Mouse (Mus musculus) MEL (cell line): ENCODE results near the gene Clec3b. TPM values are rescaled to one million over a fixed set of nuclear protein-coding genes. Genes with fewer than 3 reads are reported as not detected.

Experiments used
- DNase-seq: peaks from one replicate; pipeline ENCODE4 v3.0.0; 2011; ENCODE audit warnings: low read depth, low spot score
- H3K27ac ChIP-seq: 2 replicates; pipeline ENCODE4 v1.5.1; 2012; ENCODE audit warnings: low read depth, mild to moderate bottlenecking, control low read depth, low read length, moderate library complexity; ENCODE audit not compliant: control insufficient read depth
- H3K27me3 ChIP-seq, 2 experiments: fragments of 150-350 bp in 1 of 2; sonication (generic) in 1 of 2; 2 replicates each; pipeline ENCODE4 v1.6.1; 2012; ENCODE audit warnings: low read length in 2 of 2, mild to moderate bottlenecking in 2 of 2, improper control_type of control experiment in 1 of 2, moderate library complexity in 1 of 2; ENCODE audit not compliant: insufficient read depth in 2 of 2, control insufficient read depth in 1 of 2
- H3K36me3 ChIP-seq, 2 experiments: 2 replicates each; pipeline ENCODE4 v1.6.1; 2012 to 2014; ENCODE audit warnings: low read length in 2 of 2, improper control_type of control experiment in 1 of 2, inconsistent platforms in 1 of 2, mild to moderate bottlenecking in 1 of 2; ENCODE audit not compliant: insufficient read depth in 2 of 2, control insufficient read depth in 1 of 2
- H3K4me1 ChIP-seq, 2 experiments: fragments of 150-350 bp in 1 of 2; sonication (generic) in 1 of 2; 2 replicates each; pipeline ENCODE4 v1.6.1; 2012; ENCODE audit warnings: low read length in 2 of 2, improper control_type of control experiment in 1 of 2, mild to moderate bottlenecking in 1 of 2; ENCODE audit not compliant: insufficient read depth in 2 of 2, control insufficient read depth in 1 of 2
- H3K4me3 ChIP-seq, 2 experiments: fragments of 150-350 bp in 1 of 2; sonication (generic) in 1 of 2; 2 replicates each; pipeline ENCODE4 v1.5.1; 2012; ENCODE audit warnings: low read depth in 2 of 2, low read length in 2 of 2, mild to moderate bottlenecking in 2 of 2, moderate library complexity in 2 of 2, control low read depth in 1 of 2, improper control_type of control experiment in 1 of 2; ENCODE audit not compliant: control insufficient read depth in 1 of 2, insufficient read depth in 1 of 2
- H3K79me2 ChIP-seq: 2 replicates; pipeline ENCODE4 v1.6.1; 2012; ENCODE audit warnings: mild to moderate bottlenecking, low read length, moderate library complexity; ENCODE audit not compliant: control insufficient read depth, poor library complexity, insufficient read depth
- H3K9ac ChIP-seq: 2 replicates; pipeline ENCODE4 v1.6.1; 2012; ENCODE audit warnings: low read depth, mild to moderate bottlenecking, control low read depth, low read length, moderate library complexity; ENCODE audit not compliant: control insufficient read depth, poor library complexity, severe bottlenecking
- H3K9me3 ChIP-seq: fragments of 150-350 bp; sonication (generic); replicated peaks from 2 replicates; pipeline ENCODE4 v1.6.1; 2012; ENCODE audit warnings: mild to moderate bottlenecking, low read length, improper control_type of control experiment, moderate library complexity; ENCODE audit not compliant: insufficient read depth
- CHD2 ChIP-seq: IDR thresholded peaks from 2 replicates; pipeline ENCODE4 v1.6.1; 2011; ENCODE audit warnings: low read length, improper control_type of control experiment
- CTCF ChIP-seq, 3 experiments: IDR thresholded peaks in 2 of 3; conservative IDR thresholded peaks in 1 of 3; 2 replicates each; pipeline ENCODE4 v1.5.1; 2011 to 2012; ENCODE audit warnings: low read length in 3 of 3, low read depth in 2 of 3, mild to moderate bottlenecking in 2 of 3, improper control_type of control experiment in 1 of 3, inconsistent platforms in 1 of 3, mixed read lengths in 1 of 3, moderate library complexity in 1 of 3; ENCODE audit not compliant: control insufficient read depth in 1 of 3, insufficient read depth in 1 of 3, poor library complexity in 1 of 3, severe bottlenecking in 1 of 3
- ELF1 ChIP-seq: IDR thresholded peaks from 2 replicates; pipeline ENCODE4 v1.6.1; 2014; ENCODE audit warnings: low read depth, mild to moderate bottlenecking, inconsistent platforms, low read length, improper control_type of control experiment, moderate library complexity
- EP300 ChIP-seq, 2 experiments: IDR thresholded peaks; 2 replicates each; pipeline ENCODE4 v1.6.1; 2011; ENCODE audit warnings: improper control_type of control experiment in 2 of 2, low read length in 2 of 2, low read depth in 1 of 2, mild to moderate bottlenecking in 1 of 2
- ETS1 ChIP-seq: IDR thresholded peaks from 2 replicates; pipeline ENCODE4 v1.6.1; 2012; ENCODE audit warnings: low read depth, mild to moderate bottlenecking, inconsistent platforms, low read length, improper control_type of control experiment, moderate library complexity
- GABPA ChIP-seq: IDR thresholded peaks from 2 replicates; pipeline ENCODE4 v1.6.1; 2012; ENCODE audit warnings: low read depth, mild to moderate bottlenecking, inconsistent platforms, low read length, improper control_type of control experiment, moderate library complexity
- GATA1 ChIP-seq: IDR thresholded peaks from 2 replicates; pipeline ENCODE4 v1.6.1; 2011; ENCODE audit warnings: low read depth, low read length, improper control_type of control experiment
- KAT2A ChIP-seq: conservative IDR thresholded peaks from 2 replicates; pipeline ENCODE4 v1.6.1; 2012; ENCODE audit warnings: low read depth, low read length, improper control_type of control experiment, inconsistent platforms
- MAFK ChIP-seq: IDR thresholded peaks from 2 replicates; pipeline ENCODE4 v1.6.1; 2011; ENCODE audit warnings: low read depth, mild to moderate bottlenecking, low read length, improper control_type of control experiment, borderline replicate concordance
- MAX ChIP-seq: IDR thresholded peaks from 2 replicates; pipeline ENCODE4 v1.6.1; 2011; ENCODE audit warnings: low read length, improper control_type of control experiment
- MAZ ChIP-seq: IDR thresholded peaks from 2 replicates; pipeline ENCODE4 v1.6.1; 2012; ENCODE audit warnings: low read depth, mild to moderate bottlenecking, inconsistent platforms, low read length, improper control_type of control experiment
- MYB ChIP-seq: IDR thresholded peaks from 2 replicates; pipeline ENCODE4 v1.6.1; 2011; ENCODE audit warnings: mild to moderate bottlenecking, low read depth, low read length, improper control_type of control experiment
- NRF1 ChIP-seq: IDR thresholded peaks from 2 replicates; pipeline ENCODE4 v1.6.1; 2014; ENCODE audit warnings: low read depth, mild to moderate bottlenecking, inconsistent platforms, low read length, improper control_type of control experiment, moderate library complexity; ENCODE audit not compliant: poor library complexity, insufficient read depth, severe bottlenecking
- RAD21 ChIP-seq: IDR thresholded peaks from 2 replicates; pipeline ENCODE4 v1.6.1; 2011; ENCODE audit warnings: mild to moderate bottlenecking, low read depth, low read length, improper control_type of control experiment
- SMC3 ChIP-seq: IDR thresholded peaks from 2 replicates; pipeline ENCODE4 v1.6.1; 2011; ENCODE audit warnings: low read depth, low read length, improper control_type of control experiment
- TAL1 ChIP-seq: IDR thresholded peaks from 2 replicates; pipeline ENCODE4 v1.6.1; 2012; ENCODE audit warnings: mild to moderate bottlenecking, inconsistent platforms, low read length, moderate library complexity, mixed read lengths
- TCF12 ChIP-seq: IDR thresholded peaks from 2 replicates; pipeline ENCODE4 v1.6.1; 2014; ENCODE audit warnings: low read depth, mild to moderate bottlenecking, inconsistent platforms, low read length, improper control_type of control experiment, moderate library complexity
- UBTF ChIP-seq: IDR thresholded peaks from 2 replicates; pipeline ENCODE4 v1.6.1; 2012; ENCODE audit warnings: low read depth, mild to moderate bottlenecking, inconsistent platforms, low read length, improper control_type of control experiment, moderate library complexity, borderline replicate concordance; ENCODE audit not compliant: insufficient read depth
- USF1 ChIP-seq: IDR thresholded peaks from 2 replicates; pipeline ENCODE4 v1.6.1; 2014; ENCODE audit warnings: low read depth, mild to moderate bottlenecking, inconsistent platforms, low read length, improper control_type of control experiment, moderate library complexity
- ZC3H11A ChIP-seq: IDR thresholded peaks from 2 replicates; pipeline ENCODE4 v1.6.1; 2012; ENCODE audit warnings: low read depth, mild to moderate bottlenecking, inconsistent platforms, low read length, improper control_type of control experiment
- ZKSCAN1 ChIP-seq: IDR thresholded peaks from 2 replicates; pipeline ENCODE4 v1.6.1; 2012; ENCODE audit warnings: low read depth, mild to moderate bottlenecking, inconsistent platforms, low read length, improper control_type of control experiment, moderate library complexity
- ZMIZ1 ChIP-seq: IDR thresholded peaks from 2 replicates; pipeline ENCODE4 v1.6.1; 2012; ENCODE audit warnings: low read depth, mild to moderate bottlenecking, inconsistent platforms, low read length, improper control_type of control experiment, moderate library complexity
- polyA plus RNA-seq, 2 experiments: library from polyadenylated mRNA; stranded (reverse) in 1 of 2; unstranded in 1 of 2; fragments of >175 nt in 1 of 2; fragments of >200 nt in 1 of 2; gene quantifications; 2 replicates each; pipeline versions ENCODE4 v1.2.1 to v1.2.4; 2012; ENCODE audit warnings: low replicate concordance in 2 of 2, low read depth in 1 of 2; ENCODE audit not compliant: insufficient read length in 2 of 2, insufficient read depth in 1 of 2, missing spikeins in 1 of 2
- total RNA-seq: library from RNA; depleted of rRNA; stranded (reverse); fragments of 300-350 nt; gene quantifications from 2 replicates; pipeline ENCODE4 v1.2.3, GENCODE M21; 2012

The Clec3b gene
- total and polyA plus RNA-seq, 3 experiments = 0.24 TPM; not detected in 2

GRCm38 (mm10) chr9:123156910-123157361 lies 6.2 kb downstream of the Clec3b start:
- Histone ChIP-seq H3K4me3 (no peak overlapping the region), H3K9me3 (no peaks in the 10 kb centered on the region), H3K79me2 (no peaks in the 10 kb centered on the region), H3K9ac (no peak overlapping the region), H3K4me1 (peaks cover 4 to 9% of the 10 kb centered on the region in 2 experiments; a peak in 1 of 4 replicates), H3K36me3 (peaks cover 0 to 6% of the 10 kb centered on the region in 2 experiments; a peak in 2 of 4 replicates), H3K27ac (no peak overlapping the region), H3K27me3 (no peaks in the 10 kb centered on the region)
- no peak for DNase-seq
- TF ChIP-seq CHD2 (no peak), EP300 (IDR thresholded peaks at IDR 0.05; ENCODE audit: low read depth in 1 of 2, low read length in 2 of 2) (no peak), TAL1 (no peak)

- TF ChIP-seq GATA1 = peak; percentile 36; the same call in 1 of the 2 replicates
- no peak for TF ChIP-seq EP300 (IDR thresholded peaks at IDR 0.05; ENCODE audit: low read depth in 1 of 2, low read length in 2 of 2)
- TF ChIP-seq MAZ = no peak
- TF ChIP-seq USF1 = no peak
- TF ChIP-seq MAFK = no peak
- no peak overlapping the region for H3K4me3 ChIP-seq
- peaks cover 3 to 6% of the 10 kb centered on the region in 2 experiments; a peak in 1 of 4 replicates for H3K4me1 ChIP-seq
- H3K27ac ChIP-seq = no peak overlapping the region
- H3K9me3 ChIP-seq = no peaks in the 10 kb centered on the region
- H3K79me2 ChIP-seq = no peaks in the 10 kb centered on the region
- H3K36me3 ChIP-seq = peaks cover 0 to 3% of the 10 kb centered on the region in 2 experiments; a peak in 2 of 4 replicates
- DNase-seq = peak; percentile 18
- no peak overlapping the region for H3K9ac ChIP-seq
- H3K27me3 ChIP-seq = no peaks in the 10 kb centered on the region
Observed at GRCm38 (mm10) chr9:123157699-123158098, 7.0 kb downstream of the Clec3b start.

GRCm38 (mm10) chr9:123158125-123158836 lies 7.5 kb downstream of the Clec3b start:
- no peaks in the 10 kb centered on the region for H3K9me3 ChIP-seq
- peaks cover 3 to 6% of the 10 kb centered on the region in 2 experiments; a peak in 1 of 4 replicates for H3K4me1 ChIP-seq
- TF ChIP-seq NRF1 (no peak), ELF1 (no peak), RAD21 (peak; percentile 82), KAT2A (no peak), TCF12 (no peak), ZC3H11A (peak; percentile 64), MAX (no peak), ZKSCAN1 (no peak), EP300 (IDR thresholded peaks at IDR 0.05; ENCODE audit: low read depth in 1 of 2, low read length in 2 of 2) (no peak), ZMIZ1 (no peak), CHD2 (no peak), UBTF (no peak), CTCF (IDR thresholded peaks at IDR 0.05 in 2 of 3, conservative IDR thresholded peaks at IDR 0.05 in 1 of 3; ENCODE audit: control insufficient read depth in 1 of 3, insufficient read depth in 1 of 3, low read depth in 2 of 3, low read length in 3 of 3, poor library complexity in 1 of 3, severe bottlenecking in 1 of 3) (peak; percentile 24 to 75 (median 49); a peak in 4 of 6 replicates), GATA1 (no peak), SMC3 (peak; percentile 64), ETS1 (no peak), GABPA (no peak), MYB (no peak)
- no peak overlapping the region for H3K4me3 ChIP-seq
- no peaks in the 10 kb centered on the region for H3K27me3 ChIP-seq
- peaks cover 0 to 3% of the 10 kb centered on the region in 2 experiments; a peak in 2 of 4 replicates for H3K36me3 ChIP-seq
- DNase-seq = peak; percentile 70
- no peak overlapping the region for H3K27ac ChIP-seq
- H3K79me2 ChIP-seq = no peaks in the 10 kb centered on the region
- no peak overlapping the region for H3K9ac ChIP-seq
